Mouse (Mus musculus): ENCODE data around the gene Fhl3.
"Not testable (repeated sequence)": the region's sequence is repeated elsewhere in the genome, so short reads cannot be mapped to it uniquely, and the experiment has no call there.

Gene Fhl3

DNA sequence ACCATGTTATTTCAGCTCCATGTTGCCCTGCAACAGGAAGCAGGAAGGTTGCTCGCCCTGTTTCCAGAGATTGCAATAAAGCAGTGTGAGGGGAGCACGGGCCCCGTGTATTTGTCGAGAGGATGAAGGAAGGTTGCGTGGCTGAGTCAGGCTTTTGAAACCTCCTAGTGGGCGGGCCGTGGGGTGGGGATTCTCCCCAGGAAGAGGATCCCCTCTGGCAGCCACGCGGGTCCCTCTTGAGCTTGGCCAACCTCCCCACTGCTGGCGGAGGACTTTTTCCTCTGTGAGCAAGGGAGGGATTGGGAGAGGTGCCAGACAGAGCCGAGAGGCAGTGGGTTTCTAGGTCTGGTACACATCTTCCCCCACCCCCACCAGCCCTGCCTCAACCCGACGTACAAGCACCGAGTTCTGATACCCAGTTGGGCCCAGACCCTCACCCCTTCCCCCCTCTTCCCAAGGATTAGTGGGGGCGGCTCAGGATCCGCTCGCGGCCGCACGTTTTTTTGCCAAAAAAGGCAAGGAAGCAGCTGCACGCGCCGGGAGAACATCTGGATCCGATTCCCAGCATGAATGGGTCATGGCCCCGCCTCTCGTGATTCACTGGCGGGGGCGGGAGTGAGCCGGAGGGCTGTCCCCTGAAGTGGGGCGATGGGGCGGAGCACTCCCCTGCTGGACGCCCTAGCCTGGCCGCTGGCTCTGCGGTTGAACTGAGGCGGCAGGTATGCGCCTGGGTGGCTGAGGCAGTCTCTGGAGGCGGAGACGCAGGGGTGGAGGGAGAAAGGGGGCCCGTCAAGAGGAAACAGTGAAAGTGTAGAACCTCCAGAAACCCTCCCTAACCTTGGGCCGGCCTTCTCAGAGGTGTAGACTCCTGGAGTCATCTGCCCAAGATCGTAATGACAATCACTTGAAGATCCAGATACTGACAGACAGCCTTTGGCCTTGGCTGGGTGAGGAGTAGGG, 8.3 kb downstream of the Fhl3 start:
- peak; percentile 90 for DNase-seq (ENCODE audit: low read depth, low spot score)

DNA sequence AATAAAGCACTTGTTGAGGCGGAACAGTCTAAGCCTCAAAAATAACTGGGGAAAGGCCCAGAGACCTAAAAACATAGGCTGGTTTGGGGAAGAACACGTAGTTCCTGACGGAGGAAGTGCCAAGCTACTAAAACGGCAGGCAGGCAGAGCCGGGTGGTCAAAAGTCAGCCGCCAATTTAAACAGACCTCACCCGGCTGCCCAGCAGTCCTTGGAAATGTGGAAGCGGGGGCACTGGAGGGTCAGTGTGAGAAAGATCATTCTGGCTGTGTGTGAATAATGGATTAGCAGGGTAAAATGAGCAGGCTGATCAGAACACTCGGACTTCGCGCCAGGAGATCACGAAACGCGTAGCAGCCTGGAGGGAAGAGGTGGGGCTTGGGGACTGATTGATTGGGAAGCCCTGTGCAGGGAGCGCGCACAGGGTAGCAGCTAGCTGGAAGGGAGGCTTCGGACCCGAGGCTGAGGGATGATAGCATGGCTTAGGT, 9.5 kb downstream of the Fhl3 start:
- peak; percentile 52 for DNase-seq (ENCODE audit: low read depth, low spot score)

DNA sequence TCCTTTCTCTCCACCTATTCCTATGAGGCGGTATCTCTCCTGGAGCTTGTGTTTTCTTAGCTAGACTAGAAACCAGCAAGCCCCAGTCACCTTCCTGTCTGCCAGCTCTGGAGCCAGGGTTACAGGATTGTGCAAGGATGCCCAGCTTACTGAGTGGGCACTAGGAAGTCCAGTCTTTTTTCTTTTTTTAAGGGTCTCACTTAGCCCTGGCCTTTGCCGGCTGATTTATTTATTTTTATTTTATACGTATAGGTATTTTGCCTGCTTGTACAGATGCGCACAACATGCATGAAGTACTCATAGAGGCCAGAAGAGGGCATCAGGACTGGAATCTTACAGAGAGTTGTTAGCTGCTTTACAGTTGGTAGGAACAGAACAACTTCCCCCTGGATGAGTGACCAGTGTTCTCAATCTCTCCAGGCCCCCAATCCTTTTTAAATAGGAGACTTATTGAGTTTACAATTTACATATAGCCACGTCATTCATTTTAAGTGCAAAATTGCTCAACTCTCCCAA, 10.3 kb downstream of the Fhl3 start:
- DNase-seq (ENCODE audit: low read depth, low spot score): peak; percentile 68

DNA sequence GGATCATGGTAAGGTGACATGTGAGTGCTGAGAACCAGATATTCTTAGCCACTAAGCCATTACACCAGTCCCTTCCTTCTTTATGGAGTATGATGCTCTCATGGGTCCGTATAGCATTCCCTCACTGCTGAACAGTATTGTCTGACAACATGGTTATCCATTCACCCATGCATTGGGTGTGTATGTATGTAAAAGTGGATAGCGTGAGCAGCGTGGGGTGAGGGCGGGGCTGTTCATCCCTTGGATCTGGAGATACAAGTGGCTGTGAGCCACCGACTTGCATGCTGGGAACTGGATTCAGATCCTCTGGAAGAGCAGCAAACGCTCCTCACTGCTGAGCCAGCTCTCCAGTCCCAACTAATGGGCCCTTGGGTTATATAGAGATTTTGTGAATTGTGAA, 12.1 kb downstream of the Fhl3 start:
- no peak for DNase-seq (ENCODE audit: low read depth, low spot score)

DNA sequence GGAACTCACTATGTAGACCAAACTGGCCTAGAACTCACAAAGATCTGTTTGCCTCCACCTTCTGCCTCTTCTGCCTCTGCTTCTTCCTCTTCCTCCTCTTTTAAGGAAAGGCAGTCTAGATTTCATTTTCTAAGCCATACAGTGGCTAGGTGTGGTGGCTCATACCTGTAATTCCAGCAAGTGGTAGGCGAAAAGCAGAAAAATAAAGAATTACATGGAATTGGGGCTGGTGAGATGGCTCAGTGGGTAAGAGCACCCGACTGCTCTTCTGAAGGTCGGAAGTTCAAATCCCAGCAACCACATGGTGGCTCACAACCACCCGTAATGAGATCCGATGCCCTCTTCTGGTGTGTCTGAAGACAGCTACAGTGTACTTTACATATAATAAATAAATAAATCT, 13.3 kb downstream of the Fhl3 start:
- not testable (repeated sequence) for DNase-seq (ENCODE audit: low read depth, low spot score)

DNA sequence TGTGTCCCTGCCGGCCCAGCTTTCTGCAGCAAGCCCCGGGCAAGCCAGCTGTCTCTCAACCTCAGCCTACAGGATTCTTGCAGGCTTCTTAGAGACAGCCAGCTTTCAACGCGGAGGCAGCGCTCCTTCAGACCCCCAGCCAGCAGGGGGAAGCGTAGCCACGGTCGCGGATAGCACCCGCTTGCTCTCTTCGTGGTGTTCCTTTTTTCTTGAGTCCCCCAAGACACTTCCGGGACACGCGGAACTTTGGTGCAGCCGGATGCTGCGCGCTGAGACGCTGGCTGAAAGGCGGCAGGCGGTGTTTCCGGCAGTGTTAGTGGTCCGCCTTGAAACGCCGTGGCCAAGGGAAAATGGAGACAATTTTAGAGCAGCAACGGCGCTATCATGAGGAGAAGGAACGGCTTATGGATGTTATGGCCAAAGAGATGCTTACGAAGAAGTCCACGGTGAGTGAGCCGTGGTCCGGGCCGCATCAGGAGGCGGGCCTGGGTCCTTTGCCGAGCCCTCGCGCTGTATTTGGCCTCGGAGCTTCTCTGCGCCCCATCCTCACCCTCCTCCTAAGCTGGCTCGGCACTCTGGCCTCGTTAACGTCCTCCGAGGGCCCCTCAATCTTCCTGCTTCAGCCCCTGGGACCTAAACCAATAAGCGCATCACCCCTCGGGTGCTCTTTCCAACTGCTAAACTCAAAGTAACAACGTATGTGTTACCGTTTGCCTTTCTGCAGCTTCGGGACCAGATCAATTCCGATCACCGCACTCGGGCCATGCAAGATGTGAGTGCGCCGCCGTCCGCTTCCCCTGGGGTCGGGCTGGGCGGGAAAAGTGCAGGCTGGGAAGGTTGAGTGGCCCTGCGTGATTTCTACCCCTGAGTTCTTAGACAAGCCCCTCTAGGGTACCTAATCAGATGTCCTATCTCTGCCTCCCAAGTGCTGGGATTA, 14.3 kb downstream of the Fhl3 start, which contains the start of gene Sf3a3:
Gene Sf3a3, plus strand, starts transcription at position 232 of the 937 bp plus-strand sequence.
- DNase-seq (ENCODE audit: low read depth, low spot score): peak; percentile 97

DNA sequence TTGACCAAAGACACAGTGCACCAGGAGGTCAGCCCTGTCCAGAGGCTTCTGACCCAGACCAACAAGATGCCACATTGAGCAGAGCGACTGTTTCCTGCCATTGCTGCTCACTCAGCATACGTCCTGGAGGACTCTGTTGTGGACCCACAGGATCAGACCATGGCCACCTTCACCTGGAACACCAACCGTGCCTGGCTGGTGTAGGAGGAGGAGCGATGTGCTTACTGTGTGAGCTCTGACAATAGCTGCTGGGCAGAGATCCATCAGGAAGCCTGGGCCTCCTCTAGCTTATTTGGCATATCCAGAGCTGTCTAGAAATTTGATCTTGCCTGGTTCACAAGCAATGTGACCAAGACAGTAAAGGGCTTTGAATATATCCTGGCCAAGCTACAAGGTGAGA, 18.6 kb downstream of the Fhl3 start:
- DNase-seq (ENCODE audit: low read depth, low spot score): no peak

DNA sequence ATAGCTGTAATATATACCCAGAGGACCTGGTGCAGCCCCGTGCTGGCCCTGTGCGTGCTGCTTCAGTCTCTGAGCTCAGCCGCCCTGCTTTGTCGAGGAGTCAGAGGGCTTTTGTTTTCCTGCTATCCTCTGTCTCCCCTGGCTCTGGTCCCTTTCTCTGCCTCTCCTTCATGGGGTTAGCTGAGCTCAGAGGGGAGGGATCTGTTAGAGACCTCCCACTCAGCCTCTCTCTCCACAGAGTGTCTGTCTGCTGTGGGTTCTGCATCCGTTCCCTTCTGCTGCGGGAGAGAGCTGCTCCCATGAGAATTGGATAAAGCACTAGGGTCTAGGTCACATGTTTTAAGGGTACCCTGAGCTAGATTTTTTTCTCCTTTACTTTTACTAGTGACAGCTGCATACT, 25.6 kb downstream of the Fhl3 start:
- no peak for DNase-seq (ENCODE audit: low read depth, low spot score)

DNA sequence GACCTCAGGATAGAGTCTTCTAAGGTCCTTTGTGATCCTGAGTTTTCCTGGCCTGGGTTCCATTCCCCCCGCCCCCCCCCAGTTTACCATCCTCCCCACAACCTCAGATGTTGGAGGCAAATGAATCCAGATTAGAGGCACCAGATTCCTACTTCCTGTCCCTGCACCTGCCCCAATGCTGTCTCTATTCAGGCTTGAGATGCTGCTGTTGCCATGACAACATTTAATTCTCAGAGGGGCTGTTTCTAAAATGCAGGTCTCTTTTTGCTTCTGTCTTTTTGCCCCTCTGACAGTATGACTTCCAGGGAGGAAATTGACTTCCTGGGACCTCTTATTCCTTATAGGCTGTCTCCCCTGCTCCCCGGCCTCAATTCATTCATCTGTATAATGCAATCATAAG, 36.5 kb downstream of the Fhl3 start:
- peak; percentile 14 for DNase-seq (ENCODE audit: low read depth, low spot score)

DNA sequence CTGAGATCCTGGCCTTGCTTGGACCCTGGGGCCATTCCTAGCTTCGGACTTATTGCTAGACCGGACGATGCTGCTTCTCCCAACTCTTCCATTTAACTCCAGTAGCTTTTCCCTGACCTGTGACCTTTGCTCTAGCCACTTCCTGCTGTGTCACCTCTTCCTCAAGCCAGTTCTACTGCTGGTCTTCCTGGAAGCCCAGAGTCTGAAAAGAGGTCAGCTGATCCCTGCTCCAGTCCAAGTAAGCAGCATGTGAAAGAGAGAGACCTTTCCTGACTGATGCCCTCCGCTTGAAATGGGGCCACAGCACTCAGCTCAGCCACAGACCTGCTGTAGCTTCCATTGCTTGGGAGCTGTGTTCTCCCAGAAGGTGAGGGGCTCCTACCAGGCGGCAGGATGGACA, 37.0 kb downstream of the Fhl3 start:
- DNase-seq (ENCODE audit: low read depth, low spot score): no peak

DNA sequence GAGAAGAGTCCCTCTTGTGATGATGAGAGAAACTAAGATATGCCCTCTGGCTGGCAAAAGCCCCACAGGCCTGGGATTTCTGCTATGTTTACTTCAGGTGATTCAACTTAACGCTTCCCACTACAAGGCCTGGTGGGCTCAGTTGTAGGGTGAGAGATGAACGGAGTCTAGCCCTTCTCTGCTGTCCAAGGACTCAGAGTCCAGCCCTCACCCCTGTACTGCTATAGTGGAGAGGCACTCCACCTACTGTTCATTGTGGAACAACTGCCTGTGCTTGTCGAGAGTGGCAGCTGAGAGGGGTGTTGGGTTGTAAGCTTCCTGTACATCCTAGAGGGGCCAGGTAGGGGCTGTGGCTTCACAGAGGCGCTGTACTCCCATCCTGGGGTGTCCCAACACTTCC, 37.5 kb downstream of the Fhl3 start:
- no peak for DNase-seq (ENCODE audit: low read depth, low spot score)

DNA sequence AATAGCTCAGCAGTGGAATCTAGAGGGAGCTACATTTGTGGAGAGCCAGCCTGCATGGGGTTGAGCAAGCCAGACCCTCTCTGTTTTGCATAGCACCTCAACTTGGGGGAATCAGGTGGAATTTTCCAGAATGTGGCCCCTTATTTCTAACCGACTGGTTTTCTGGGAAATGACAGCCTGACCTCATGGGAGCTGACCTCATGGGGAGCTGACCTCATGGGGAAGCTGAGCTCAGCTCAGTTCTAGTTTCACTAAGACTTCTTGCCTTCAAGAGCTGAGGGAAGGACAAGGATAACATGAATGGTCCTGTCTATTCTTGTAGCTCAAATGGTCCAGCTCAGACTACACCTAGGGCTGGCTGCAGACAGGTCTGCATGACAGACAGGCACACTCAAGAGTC, 38.3 kb downstream of the Fhl3 start:
- DNase-seq (ENCODE audit: low read depth, low spot score): no peak

DNA sequence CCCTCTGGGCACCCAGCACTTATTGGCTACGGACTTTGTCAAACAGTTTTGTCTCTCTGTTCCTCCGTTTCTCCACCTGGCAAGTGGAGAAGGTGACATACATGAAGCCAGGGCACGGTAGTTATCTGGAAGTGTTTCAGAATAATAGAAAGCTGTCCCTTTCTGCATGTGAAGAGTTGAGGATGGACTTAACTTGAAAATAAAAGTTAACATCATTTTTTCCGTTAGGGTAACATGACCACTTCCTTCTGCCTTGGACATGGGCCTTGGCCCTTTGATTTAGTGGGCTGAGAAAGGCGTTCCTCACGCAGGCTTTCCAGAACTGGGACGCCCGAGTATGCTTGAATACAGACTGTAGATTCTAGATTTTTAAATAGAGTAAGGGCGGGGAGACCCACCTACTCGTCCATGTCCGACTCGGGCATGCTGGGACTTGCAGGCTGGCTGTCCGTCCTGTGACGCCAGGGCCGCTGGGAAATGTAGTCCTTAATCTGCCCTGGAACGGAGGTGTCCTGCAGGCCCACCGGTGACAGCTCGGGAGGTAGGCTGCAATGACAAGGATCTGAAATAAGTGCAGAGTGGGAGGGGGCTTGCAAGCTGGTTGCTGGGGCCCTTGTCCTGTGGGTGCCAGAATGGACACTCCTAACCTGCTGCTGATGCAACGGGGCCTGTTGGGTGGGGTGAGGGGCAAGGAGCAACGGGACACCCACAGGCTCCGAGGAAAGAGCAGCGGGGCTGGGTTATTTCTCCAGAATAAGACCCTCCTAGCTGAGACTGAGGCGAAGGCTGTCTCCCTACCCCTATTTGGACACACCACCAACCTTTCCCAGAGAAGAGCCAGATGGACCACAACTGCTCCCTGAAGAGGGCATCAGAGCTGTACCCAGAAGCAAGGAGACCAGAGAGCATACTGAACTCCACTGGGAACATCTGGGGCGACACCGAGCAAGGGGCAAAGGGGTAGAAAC, 41.2 kb downstream of the Fhl3 start, which contains the start of gene Inpp5b:
Gene Inpp5b, plus strand, starts transcription at position 475 of the 968 bp plus-strand sequence.
- DNase-seq (ENCODE audit: low read depth, low spot score): peak; percentile 68

DNA sequence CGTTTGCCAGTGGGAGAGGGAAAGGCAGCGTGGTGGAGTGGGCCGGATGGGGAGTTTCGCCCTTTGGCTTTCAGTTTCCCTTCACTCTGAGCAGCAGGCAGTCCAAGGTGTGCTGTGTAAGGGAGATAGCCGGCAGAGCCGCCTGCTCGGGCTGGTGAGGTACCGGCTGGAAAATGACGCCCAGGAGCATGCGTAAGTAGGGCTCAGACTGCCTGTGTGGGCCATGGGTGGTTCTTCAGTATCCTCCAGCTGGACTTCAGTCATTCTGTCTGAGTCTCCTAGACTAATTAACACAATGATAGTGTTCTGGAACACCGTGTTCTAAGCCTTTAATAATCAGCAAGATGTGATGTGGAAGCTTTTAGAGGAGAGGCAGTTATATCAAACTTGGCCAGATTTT, 42.3 kb downstream of the Fhl3 start:
- DNase-seq (ENCODE audit: low read depth, low spot score): no peak

DNA sequence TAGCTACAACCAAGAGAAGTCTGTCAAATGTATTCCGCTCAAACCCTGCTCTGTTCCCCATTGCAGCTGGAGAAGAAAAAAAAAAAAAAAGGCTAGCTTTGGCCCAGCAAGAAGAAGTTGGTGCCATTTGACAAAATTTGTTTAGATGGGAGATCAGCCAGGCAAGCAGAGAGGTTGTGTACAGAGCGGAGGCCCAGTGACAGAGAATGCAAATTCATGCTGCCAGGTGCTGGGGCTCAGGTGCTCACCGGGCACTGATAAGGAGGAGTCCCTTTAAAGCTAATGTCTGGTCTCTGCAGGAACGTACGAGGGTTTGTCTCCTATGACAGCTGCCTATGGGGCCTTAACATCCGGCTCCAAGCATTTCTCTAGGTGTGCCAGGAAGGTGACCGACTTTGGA, 46.1 kb downstream of the Fhl3 start:
- no peak for DNase-seq (ENCODE audit: low read depth, low spot score)

DNA sequence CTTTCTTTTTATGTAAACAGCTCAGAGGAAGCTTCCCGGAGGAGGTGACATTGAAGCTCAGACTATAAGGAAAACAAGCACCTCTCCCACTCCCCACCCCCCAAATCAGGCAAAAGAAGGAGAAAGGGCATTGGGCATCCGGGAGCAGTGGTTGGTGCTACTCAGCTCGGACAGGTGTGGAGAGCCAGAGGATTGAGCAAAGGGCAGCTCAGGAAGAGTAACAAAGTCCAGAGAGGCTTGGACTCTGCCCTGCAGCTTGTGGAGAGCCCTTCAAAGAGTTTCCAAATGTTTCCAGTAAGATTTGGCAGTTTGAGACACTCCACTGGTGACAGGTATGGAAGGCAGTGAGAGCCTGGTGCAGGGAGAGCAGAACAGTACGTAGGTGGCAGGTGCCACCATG, 47.4 kb downstream of the Fhl3 start:
- DNase-seq (ENCODE audit: low read depth, low spot score): no peak

DNA sequence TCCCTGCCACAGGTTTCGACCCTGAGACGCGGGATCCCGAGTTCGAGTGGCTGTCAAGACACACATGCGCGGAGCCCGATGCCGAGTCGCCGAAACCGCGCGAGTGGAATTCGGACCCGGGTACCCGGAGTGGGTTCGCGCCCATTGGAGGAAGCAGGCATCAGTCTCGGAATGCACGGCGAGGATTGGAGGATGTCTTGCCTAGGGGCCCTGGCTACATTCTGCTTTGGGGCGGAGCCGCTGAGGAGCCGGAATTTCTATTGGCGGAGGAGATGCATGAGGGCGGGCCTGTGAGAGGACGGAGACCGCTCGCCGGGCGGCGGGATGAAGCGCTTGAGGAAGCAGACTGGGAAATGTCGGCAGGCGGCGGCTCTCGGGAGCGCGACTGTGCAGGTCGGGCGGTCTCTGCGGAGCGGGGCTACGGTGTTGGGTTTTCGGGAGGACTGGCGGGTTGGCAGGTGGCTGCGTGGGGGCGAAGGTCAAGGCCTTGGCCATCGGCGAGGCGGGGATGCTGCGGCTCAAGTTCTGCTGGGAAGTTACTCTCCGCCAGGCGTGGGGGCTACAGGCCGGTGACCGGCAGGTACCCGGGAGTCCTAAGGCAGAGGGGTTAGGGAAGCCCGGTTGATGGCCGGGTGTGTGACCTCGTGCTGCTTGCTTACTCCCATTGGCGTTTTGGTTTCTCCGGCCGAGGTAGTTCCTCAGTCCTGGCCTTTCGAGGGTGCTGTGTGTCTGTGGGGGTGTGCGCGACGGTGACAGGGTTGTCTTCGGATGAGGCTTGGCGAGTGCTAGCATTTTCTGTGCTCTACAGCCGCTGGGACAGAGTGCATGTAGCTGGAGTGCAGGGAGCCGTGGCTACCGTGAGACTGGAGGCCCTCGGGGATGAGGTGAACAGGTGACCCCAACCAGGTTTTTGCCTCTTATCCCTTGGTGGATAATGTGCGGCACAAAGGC, 51.1 kb downstream of the Fhl3 start:
- DNase-seq (ENCODE audit: low read depth, low spot score): peak; percentile 97

DNA sequence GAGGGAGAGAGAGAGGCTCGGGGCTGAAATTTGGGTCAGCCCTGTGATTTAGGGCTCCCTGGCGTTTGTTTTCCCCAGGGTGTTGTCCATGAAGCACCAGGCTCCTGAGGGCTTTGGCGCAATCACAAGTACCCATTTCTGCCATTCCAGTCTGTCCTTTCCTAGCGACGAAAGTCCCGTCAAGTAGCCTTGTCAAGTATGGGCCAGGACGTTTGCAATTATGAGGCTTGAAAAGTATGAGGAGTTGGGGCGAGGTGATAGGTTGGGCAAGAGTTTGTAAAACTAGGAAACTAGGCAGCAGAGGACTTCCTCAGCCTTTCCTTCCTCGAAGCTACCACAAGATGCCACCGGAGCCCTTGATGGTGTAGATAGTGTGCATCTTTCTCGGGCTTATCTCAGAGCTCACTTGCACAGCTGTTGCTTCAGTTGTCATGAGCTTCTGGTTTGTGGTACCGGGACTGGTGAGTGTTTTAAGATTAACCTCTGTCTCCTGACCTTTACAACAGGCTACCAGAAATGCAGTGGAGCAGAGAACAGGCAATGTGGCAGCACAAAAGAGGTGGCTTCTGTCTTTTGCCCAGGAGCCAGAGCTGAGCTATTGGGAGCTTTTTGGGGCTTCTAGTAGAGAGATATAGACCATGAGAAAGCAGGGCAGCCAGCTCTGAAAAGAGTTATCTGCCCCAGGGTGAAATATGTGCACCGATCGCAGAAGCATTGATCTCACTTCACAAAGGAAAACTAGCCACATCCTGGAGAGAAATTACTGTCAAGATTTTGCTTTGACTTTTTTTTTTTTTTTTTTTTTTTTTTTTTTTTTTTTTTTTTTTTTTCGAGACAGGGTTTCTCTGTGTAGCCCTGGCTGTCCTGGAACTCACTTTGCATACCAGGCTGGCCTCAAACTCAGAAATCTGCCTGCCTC, 52.0 kb downstream of the Fhl3 start:
- DNase-seq (ENCODE audit: low read depth, low spot score): no peak

All from mesoderm, embryonic 11.5 days (tissue).